In the genomic region with DNA sequence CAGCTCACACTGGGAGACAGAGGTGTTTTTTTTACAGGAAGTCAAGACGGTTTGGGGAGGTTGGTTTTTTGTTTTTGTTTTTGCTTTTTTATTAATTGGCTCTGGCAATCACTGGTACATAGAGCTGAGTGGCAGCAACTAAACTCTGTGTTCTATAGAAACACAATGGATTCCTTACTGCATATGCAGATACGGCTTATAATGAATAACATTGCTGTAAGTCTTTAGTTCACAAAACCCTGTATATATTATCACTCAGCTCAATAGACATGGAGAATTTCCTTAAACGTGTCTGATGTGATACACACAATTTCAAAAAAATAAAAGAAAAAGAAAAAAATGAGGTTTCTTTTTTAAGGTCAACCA, we compare ENCODE assay signal across 16 mouse cellular contexts.
A peak's percentile ranks its signal among the peaks of the same experiment; 100 is the strongest.
DNase-seq lines count a peak whose midpoint lies in the region; ATAC-seq and TF ChIP-seq lines count a peak whose summit lies in the region.
"Had no signal": no experiment of that assay in that cellular context is flagged by ENCODE, and none has a peak within 500 bp of the region (broad histone marks: within the 10 kb centered on the region; RNA-seq: fewer than 3 reads in every experiment).

No protein-coding gene starts in this region.

- 70% methylated on average over 3 of the region's 3 CpGs for WGBS in hindbrain, embryonic 16.5 days
- WGBS in hindbrain, postnatal 0 days, result 73% methylated on average over 3 of the region's 3 CpGs
- WGBS in forebrain, embryonic 13.5 days, result 41% methylated on average over 3 of the region's 3 CpGs
- 32% methylated on average over 3 of the region's 3 CpGs for WGBS in forebrain, embryonic 14.5 days

- no peaks in the 10 kb centered on the region for H3K4me1 ChIP-seq in hindbrain, embryonic 16.5 days (ENCODE audit: control insufficient read depth, insufficient read depth, low read depth, low read length)
- H3K4me1 ChIP-seq in hindbrain, postnatal 0 days (ENCODE audit: insufficient read depth, low read length), result no peaks in the 10 kb centered on the region
- no peaks in the 10 kb centered on the region for H3K4me1 ChIP-seq in forebrain, embryonic 13.5 days
- H3K4me1 ChIP-seq in forebrain, embryonic 14.5 days (ENCODE audit: control insufficient read depth, insufficient read depth, low read length), result no peaks in the 10 kb centered on the region
- H3K4me1 ChIP-seq: embryonic facial prominence, embryonic 12.5 days; embryonic facial prominence, embryonic 15.5 days; hindbrain, embryonic 12.5 days; hindbrain, embryonic 15.5 days had no signal

- ATAC-seq in hindbrain, embryonic 16.5 days, result 0 out of 2 replicates have a peak, but pooled peaks have one; percentile 14
- ATAC-seq in hindbrain, postnatal 0 days, result no peak
- ATAC-seq in forebrain, embryonic 13.5 days, result peak; percentile 60
- peak; percentile 66 for ATAC-seq in forebrain, embryonic 14.5 days
- ATAC-seq: CD4-positive, CD25-positive, alpha-beta regulatory T cell, adult 4 months; inflammation-experienced regulatory T-cells, adult 6 months; intestine, embryonic 16.5 days had no signal

- no peaks in the 10 kb centered on the region for H3K36me3 ChIP-seq in hindbrain, embryonic 16.5 days (ENCODE audit: control insufficient read depth, insufficient read depth, low read length)
- no peaks in the 10 kb centered on the region for H3K36me3 ChIP-seq in hindbrain, postnatal 0 days (ENCODE audit: insufficient read depth, low read length)
- no peaks in the 10 kb centered on the region for H3K36me3 ChIP-seq in forebrain, embryonic 13.5 days (ENCODE audit: poor library complexity, severe bottlenecking)
- no peaks in the 10 kb centered on the region for H3K36me3 ChIP-seq in forebrain, embryonic 14.5 days (ENCODE audit: control insufficient read depth, insufficient read depth, low read length)
- H3K36me3 ChIP-seq: embryonic facial prominence, embryonic 12.5 days; embryonic facial prominence, embryonic 15.5 days; hindbrain, embryonic 12.5 days; hindbrain, embryonic 15.5 days had no signal

- H3K27me3 ChIP-seq in hindbrain, embryonic 16.5 days (replicated peaks; ENCODE audit: control insufficient read depth, insufficient read depth, low read length), result no peaks in the 10 kb centered on the region
- H3K27me3 ChIP-seq in hindbrain, postnatal 0 days (ENCODE audit: insufficient read depth, low read length), result no peaks in the 10 kb centered on the region
- no peaks in the 10 kb centered on the region for H3K27me3 ChIP-seq in forebrain, embryonic 13.5 days
- no peaks in the 10 kb centered on the region for H3K27me3 ChIP-seq in forebrain, embryonic 14.5 days (replicated peaks; ENCODE audit: control insufficient read depth, insufficient read depth, low read length)
- H3K27me3 ChIP-seq: embryonic facial prominence, embryonic 12.5 days; embryonic facial prominence, embryonic 15.5 days; hindbrain, embryonic 12.5 days; hindbrain, embryonic 15.5 days had no signal

- H3K4me2 ChIP-seq in hindbrain, embryonic 16.5 days (ENCODE audit: low read length), result no peak overlapping the region
- no peak overlapping the region for H3K4me2 ChIP-seq in hindbrain, postnatal 0 days (ENCODE audit: low read depth, low read length)
- H3K4me2 ChIP-seq in forebrain, embryonic 13.5 days, result no peak overlapping the region
- no peak overlapping the region for H3K4me2 ChIP-seq in forebrain, embryonic 14.5 days (ENCODE audit: low read length)
- H3K4me2 ChIP-seq: embryonic facial prominence, embryonic 12.5 days; embryonic facial prominence, embryonic 15.5 days; heart, embryonic 11.5 days; hindbrain, embryonic 12.5 days; hindbrain, embryonic 15.5 days had no signal

- intact Hi-C loops in left cerebral cortex, postnatal 36 days (cut with DNase I), result loop anchor here (10.0 kb wide), 3 partner anchors 232 to 1638 kb away; a partner anchor contains a TSS

- H3K9me3 ChIP-seq in hindbrain, embryonic 16.5 days (ENCODE audit: control insufficient read depth, low read length), result no peaks in the 10 kb centered on the region
- no peaks in the 10 kb centered on the region for H3K9me3 ChIP-seq in hindbrain, postnatal 0 days (ENCODE audit: low read length)
- H3K9me3 ChIP-seq in forebrain, embryonic 13.5 days (replicated peaks), result no peaks in the 10 kb centered on the region
- H3K9me3 ChIP-seq in forebrain, embryonic 14.5 days (replicated peaks; ENCODE audit: control insufficient read depth, low read length), result no peaks in the 10 kb centered on the region
- H3K9me3 ChIP-seq: embryonic facial prominence, embryonic 12.5 days; embryonic facial prominence, embryonic 15.5 days; hindbrain, embryonic 12.5 days; hindbrain, embryonic 15.5 days had no signal

- H3K9ac ChIP-seq in hindbrain, embryonic 16.5 days (ENCODE audit: low read depth, low read length), result no peak overlapping the region
- H3K9ac ChIP-seq in hindbrain, postnatal 0 days (replicated peaks; ENCODE audit: low read length), result no peak overlapping the region
- H3K9ac ChIP-seq in forebrain, embryonic 13.5 days, result no peak overlapping the region
- H3K9ac ChIP-seq in forebrain, embryonic 14.5 days (ENCODE audit: low read length), result no peak overlapping the region
- H3K9ac ChIP-seq: embryonic facial prominence, embryonic 12.5 days; embryonic facial prominence, embryonic 15.5 days; hindbrain, embryonic 12.5 days; hindbrain, embryonic 15.5 days had no signal

- H3K27ac ChIP-seq in hindbrain, embryonic 16.5 days (ENCODE audit: low read depth, low read length), result no peak overlapping the region
- H3K27ac ChIP-seq in hindbrain, postnatal 0 days, result no peak overlapping the region
- no peak overlapping the region for H3K27ac ChIP-seq in forebrain, embryonic 13.5 days
- no peak overlapping the region for H3K27ac ChIP-seq in forebrain, embryonic 14.5 days (ENCODE audit: low read depth, low read length)
- H3K27ac ChIP-seq: embryonic facial prominence, embryonic 12.5 days; embryonic facial prominence, embryonic 15.5 days; hindbrain, embryonic 12.5 days; hindbrain, embryonic 15.5 days had no signal

- no peak overlapping the region for H3K4me3 ChIP-seq in hindbrain, embryonic 16.5 days (ENCODE audit: low read length)
- no peak overlapping the region for H3K4me3 ChIP-seq in hindbrain, postnatal 0 days (ENCODE audit: low read length)
- H3K4me3 ChIP-seq in forebrain, embryonic 13.5 days, result no peak overlapping the region
- H3K4me3 ChIP-seq in forebrain, embryonic 14.5 days (ENCODE audit: low read depth, low read length), result no peak overlapping the region
- H3K4me3 ChIP-seq: embryonic facial prominence, embryonic 12.5 days; embryonic facial prominence, embryonic 15.5 days; hindbrain, embryonic 12.5 days; hindbrain, embryonic 15.5 days had no signal

- DNase-seq in hindbrain, postnatal 0 days (ENCODE audit: low spot score), result no peak
- no peak for DNase-seq in forebrain, embryonic 14.5 days (ENCODE audit: low spot score)
- no peak for DNase-seq in right cerebral cortex, postnatal 10 days (ENCODE audit: low spot score in 2 of 2)
- DNase-seq in left cerebral cortex, postnatal 36 days (ENCODE audit: low spot score in 2 of 2), result no peak
- DNase-seq: gastrocnemius, postnatal 10 days; gastrocnemius, postnatal 36 days had no signal

- TF ChIP-seq CTCF in hindbrain, postnatal 0 days (IDR thresholded peaks at IDR 0.05; ENCODE audit: low read depth), result no peak
